Mouse (Mus musculus): ENCODE measurements around the gene Gm5157. TPM values are rescaled to one million over a fixed set of nuclear protein-coding genes. Genes with fewer than 3 reads are reported as not detected.
"Not testable (repeated sequence)": the region's sequence is repeated elsewhere in the genome, so short reads cannot be mapped to it uniquely, and the experiment has no call there.

The Gm5157 gene
- not detected for polyA plus RNA-seq (2012; fragmentation: generic; extraction: Trizol)

- not testable (repeated sequence) for H3K4me3 ChIP-seq; H3K79me2 ChIP-seq (ENCODE audit: control insufficient read depth, insufficient read depth); H3K36me3 ChIP-seq (ENCODE audit: control insufficient read depth, insufficient read depth); H3K27me3 ChIP-seq (ENCODE audit: control insufficient read depth, insufficient read depth, insufficient read length); H3ac ChIP-seq (ENCODE audit: control insufficient read depth, insufficient read length); H3K4me2 ChIP-seq (ENCODE audit: low read depth)
These were observed at the start of gene Gm5157 for GRCm38 (mm10) chr7:21190323-21190722. Gm5157 (minus strand) TSS chr7:21190423.

GRCm38 (mm10) chr7:21161885-21162284 lies 28.3 kb downstream of the Gm5157 start, which contains the start of gene Vmn1r123:
Vmn1r123 (plus strand) TSS chr7:21162185.
- not testable (repeated sequence) for H3K27me3 ChIP-seq (ENCODE audit: control insufficient read depth, insufficient read depth, insufficient read length); H3K36me3 ChIP-seq (ENCODE audit: control insufficient read depth, insufficient read depth)

More at GRCm38 (mm10) chr7:21161885-21162284, 28.3 kb downstream of the Gm5157 start, which contains the start of gene Vmn1r123:
- H3K79me2 ChIP-seq (ENCODE audit: control insufficient read depth, insufficient read depth); H3K4me3 ChIP-seq; H3ac ChIP-seq (ENCODE audit: control insufficient read depth, insufficient read length); H3K4me2 ChIP-seq (ENCODE audit: low read depth): not testable (repeated sequence)

Other genes starting within 250 kb of the Gm5157 start
- gene Vmn1r119, start 178.0 kb downstream of the Gm5157 start, polyA plus RNA-seq (2012; fragmentation: generic; extraction: Trizol): not detected
- not detected for gene Vmn1r120, start 136.6 kb downstream of the Gm5157 start, polyA plus RNA-seq (2012; fragmentation: generic; extraction: Trizol)
- not detected for gene Vmn1r121, start 91.9 kb downstream of the Gm5157 start, polyA plus RNA-seq (2012; fragmentation: generic; extraction: Trizol)
- not detected for gene Vmn1r122, start 56.3 kb downstream of the Gm5157 start, polyA plus RNA-seq (2012; fragmentation: generic; extraction: Trizol)
- gene Vmn1r123, start 28.2 kb downstream of the Gm5157 start, polyA plus RNA-seq (2012; fragmentation: generic; extraction: Trizol): not detected
- not detected for gene Vmn1r124, start 70.2 kb upstream of the Gm5157 start, polyA plus RNA-seq (2012; fragmentation: generic; extraction: Trizol)
- gene Vmn1r125, start 81.8 kb upstream of the Gm5157 start, polyA plus RNA-seq (2012; fragmentation: generic; extraction: Trizol): not detected
- gene Vmn1r126, start 111.0 kb upstream of the Gm5157 start, polyA plus RNA-seq (2012; fragmentation: generic; extraction: Trizol): not detected
- not detected for gene Vmn1r127, start 129.4 kb upstream of the Gm5157 start, polyA plus RNA-seq (2012; fragmentation: generic; extraction: Trizol)
- not detected for gene Vmn1r128, start 158.9 kb upstream of the Gm5157 start, polyA plus RNA-seq (2012; fragmentation: generic; extraction: Trizol)
- not detected for gene Vmn1r129, start 170.9 kb upstream of the Gm5157 start, polyA plus RNA-seq (2012; fragmentation: generic; extraction: Trizol)
- gene Gm6882, start 242.3 kb upstream of the Gm5157 start, polyA plus RNA-seq (2012; fragmentation: generic; extraction: Trizol): not detected

Measured in myocyte (in vitro differentiated cells).